Mouse (Mus musculus): ENCODE measurements around the gene Zscan10. TPM values are rescaled to one million over a fixed set of nuclear protein-coding genes. Genes with fewer than 3 reads are reported as not detected.

Gene Zscan10
- polyA plus RNA-seq, 1 experiment from 2014 or later = not detected

- WGBS = 41% methylated on average over 5 of the region's 5 CpGs
- H3K9ac ChIP-seq (ENCODE audit: low read depth, low read length) = no peak overlapping the region
- H3K27me3 ChIP-seq (replicated peaks; ENCODE audit: control insufficient read depth, insufficient read depth, low read length) = no peaks in the 10 kb centered on the region
- H3K4me3 ChIP-seq (ENCODE audit: low read depth, low read length) = no peak overlapping the region
- H3K36me3 ChIP-seq (ENCODE audit: control insufficient read depth, insufficient read depth) = no peaks in the 10 kb centered on the region
- no peak for ATAC-seq
- no peak overlapping the region for H3K4me2 ChIP-seq (replicated peaks; ENCODE audit: low read depth)
- no peaks in the 10 kb centered on the region for H3K4me1 ChIP-seq (replicated peaks; ENCODE audit: control insufficient read depth, insufficient read depth, low read length)
- TF ChIP-seq CTCF (IDR thresholded peaks at IDR 0.05; ENCODE audit: low read depth) = peak; percentile 67
- H3K9me3 ChIP-seq (ENCODE audit: control insufficient read depth) = no peaks in the 10 kb centered on the region
- no peak overlapping the region for H3K27ac ChIP-seq (ENCODE audit: low read depth, low read length)
Measured at GRCm38 (mm10) chr17:23566787-23567186, 33.9 kb upstream of the Zscan10 start.

- no peak for ATAC-seq
- Histone ChIP-seq H3K27me3 (replicated peaks; ENCODE audit: control insufficient read depth, insufficient read depth, low read length) (no peaks in the 10 kb centered on the region), H3K4me3 (ENCODE audit: low read depth, low read length) (no peak overlapping the region), H3K9ac (ENCODE audit: low read depth, low read length) (no peak overlapping the region), H3K4me2 (replicated peaks; ENCODE audit: low read depth) (no peak overlapping the region), H3K9me3 (ENCODE audit: control insufficient read depth) (no peaks in the 10 kb centered on the region), H3K4me1 (replicated peaks; ENCODE audit: control insufficient read depth, insufficient read depth, low read length) (no peaks in the 10 kb centered on the region), H3K36me3 (ENCODE audit: control insufficient read depth, insufficient read depth) (no peaks in the 10 kb centered on the region), H3K27ac (ENCODE audit: low read depth, low read length) (no peak overlapping the region)
- no peak for TF ChIP-seq CTCF (IDR thresholded peaks at IDR 0.05; ENCODE audit: low read depth)
- 38% methylated on average over 5 of the region's 5 CpGs for WGBS
Measured at GRCm38 (mm10) chr17:23568370-23568769, 32.3 kb upstream of the Zscan10 start.

GRCm38 (mm10) chr17:23570017-23570416, 30.6 kb upstream of the Zscan10 start:
- 40% methylated on average over 6 of the region's 6 CpGs for WGBS
- H3K27me3 ChIP-seq (replicated peaks; ENCODE audit: control insufficient read depth, insufficient read depth, low read length) = no peaks in the 10 kb centered on the region
- no peak overlapping the region for H3K9ac ChIP-seq (ENCODE audit: low read depth, low read length)
- no peaks in the 10 kb centered on the region for H3K9me3 ChIP-seq (ENCODE audit: control insufficient read depth)
- no peak overlapping the region for H3K27ac ChIP-seq (ENCODE audit: low read depth, low read length)
- ATAC-seq = no peak
- TF ChIP-seq CTCF (IDR thresholded peaks at IDR 0.05; ENCODE audit: low read depth) = peak; percentile 82
- H3K4me1 ChIP-seq (replicated peaks; ENCODE audit: control insufficient read depth, insufficient read depth, low read length) = no peaks in the 10 kb centered on the region
- H3K4me3 ChIP-seq (ENCODE audit: low read depth, low read length) = no peak overlapping the region
- no peaks in the 10 kb centered on the region for H3K36me3 ChIP-seq (ENCODE audit: control insufficient read depth, insufficient read depth)
- H3K4me2 ChIP-seq (replicated peaks; ENCODE audit: low read depth) = no peak overlapping the region

GRCm38 (mm10) chr17:23571084-23571483, 29.6 kb upstream of the Zscan10 start:
- no peaks in the 10 kb centered on the region for H3K9me3 ChIP-seq (ENCODE audit: control insufficient read depth)
- 24% methylated on average over 5 of the region's 5 CpGs for WGBS
- H3K4me1 ChIP-seq (replicated peaks; ENCODE audit: control insufficient read depth, insufficient read depth, low read length) = no peaks in the 10 kb centered on the region
- peaks cover 10% of the 10 kb centered on the region; the same call in 1 of the 2 replicates for H3K36me3 ChIP-seq (ENCODE audit: control insufficient read depth, insufficient read depth)
- H3K4me2 ChIP-seq (replicated peaks; ENCODE audit: low read depth) = no peak overlapping the region
- H3K27ac ChIP-seq (ENCODE audit: low read depth, low read length) = no peak overlapping the region
- ATAC-seq = no peak
- no peaks in the 10 kb centered on the region for H3K27me3 ChIP-seq (replicated peaks; ENCODE audit: control insufficient read depth, insufficient read depth, low read length)
- H3K9ac ChIP-seq (ENCODE audit: low read depth, low read length) = no peak overlapping the region
- TF ChIP-seq CTCF (IDR thresholded peaks at IDR 0.05; ENCODE audit: low read depth) = peak; percentile 56
- no peak overlapping the region for H3K4me3 ChIP-seq (ENCODE audit: low read depth, low read length)

- peak; percentile 49 for TF ChIP-seq CTCF (IDR thresholded peaks at IDR 0.05; ENCODE audit: low read depth)
- no peak overlapping the region for H3K9ac ChIP-seq (ENCODE audit: low read depth, low read length)
- H3K4me1 ChIP-seq (replicated peaks; ENCODE audit: control insufficient read depth, insufficient read depth, low read length) = no peaks in the 10 kb centered on the region
- peaks cover 20% of the 10 kb centered on the region; the same call in 1 of the 2 replicates for H3K36me3 ChIP-seq (ENCODE audit: control insufficient read depth, insufficient read depth)
- no peaks in the 10 kb centered on the region for H3K9me3 ChIP-seq (ENCODE audit: control insufficient read depth)
- ATAC-seq = no peak
- H3K4me3 ChIP-seq (ENCODE audit: low read depth, low read length) = no peak overlapping the region
- no peak overlapping the region for H3K27ac ChIP-seq (ENCODE audit: low read depth, low read length)
- WGBS = 80% methylated on average over 6 of the region's 6 CpGs
- H3K27me3 ChIP-seq (replicated peaks; ENCODE audit: control insufficient read depth, insufficient read depth, low read length) = no peaks in the 10 kb centered on the region
- H3K4me2 ChIP-seq (replicated peaks; ENCODE audit: low read depth) = no peak overlapping the region
Measured at GRCm38 (mm10) chr17:23572059-23572458, 28.6 kb upstream of the Zscan10 start.

- no peak overlapping the region for H3K27ac ChIP-seq (ENCODE audit: low read depth, low read length)
- 89% methylated on average over 8 of the region's 8 CpGs for WGBS
- no peak for TF ChIP-seq CTCF (IDR thresholded peaks at IDR 0.05; ENCODE audit: low read depth)
- no peak overlapping the region for H3K4me2 ChIP-seq (replicated peaks; ENCODE audit: low read depth)
- H3K4me3 ChIP-seq (ENCODE audit: low read depth, low read length) = no peak overlapping the region
- no peaks in the 10 kb centered on the region for H3K4me1 ChIP-seq (replicated peaks; ENCODE audit: control insufficient read depth, insufficient read depth, low read length)
- ATAC-seq = no peak
- peaks cover 34% of the 10 kb centered on the region; the same call in 1 of the 2 replicates for H3K36me3 ChIP-seq (ENCODE audit: control insufficient read depth, insufficient read depth)
- H3K9ac ChIP-seq (ENCODE audit: low read depth, low read length) = no peak overlapping the region
- no peaks in the 10 kb centered on the region for H3K27me3 ChIP-seq (replicated peaks; ENCODE audit: control insufficient read depth, insufficient read depth, low read length)
- no peaks in the 10 kb centered on the region for H3K9me3 ChIP-seq (ENCODE audit: control insufficient read depth)
Measured at GRCm38 (mm10) chr17:23574130-23574529, 26.5 kb upstream of the Zscan10 start.
